Mouse (Mus musculus) spleen, adult 18-20 months (tissue): Measurements from ENCODE around the gene Ppm1l.

ENCODE experiments used
- DNase-seq, 2 experiments: peaks; one replicate each; pipeline ENCODE4 v3.0.0; 2022; ENCODE audit warnings: mixed read lengths in 2 of 2

The Ppm1l gene

DNA sequence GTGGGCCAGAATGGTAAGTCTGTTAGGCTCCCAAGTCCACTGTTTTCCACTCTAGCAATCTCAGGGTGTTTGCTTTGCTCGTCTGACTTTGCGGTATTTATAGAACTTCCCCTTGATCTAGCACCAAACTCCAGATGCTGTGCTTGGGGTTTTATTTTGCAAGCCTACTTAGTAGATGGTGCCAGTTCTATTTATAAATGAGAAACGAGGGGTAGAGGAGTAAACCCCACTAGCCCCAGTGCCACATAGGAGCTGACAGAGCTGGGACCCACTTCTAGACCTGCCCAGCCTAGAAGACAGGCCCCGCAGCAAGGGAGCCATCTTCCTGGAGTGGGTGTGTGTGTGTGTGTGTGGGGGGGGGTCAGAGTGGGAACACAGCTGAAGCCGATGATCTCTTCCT, 130.3 kb downstream of the Ppm1l start:
- no peak for DNase-seq

DNA sequence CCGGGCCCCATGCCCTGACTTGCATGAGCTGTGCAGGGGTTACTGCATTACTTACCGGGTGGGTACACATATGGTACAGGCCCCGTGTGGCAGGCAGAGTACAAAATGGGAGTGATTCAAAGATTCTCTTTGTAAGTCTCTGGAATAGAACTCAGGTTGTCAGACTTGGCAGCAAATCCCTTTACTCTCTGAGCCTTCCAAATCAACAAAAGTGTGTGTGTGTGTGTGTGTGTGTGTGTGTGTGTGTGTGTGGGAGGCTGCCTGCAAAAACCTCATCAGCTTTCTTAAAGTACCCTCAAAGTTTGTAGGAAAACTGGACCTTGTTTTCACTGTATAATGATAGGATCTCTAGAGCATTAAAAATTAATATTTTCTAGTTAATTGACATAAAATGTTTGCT, 132.4 kb downstream of the Ppm1l start:
- DNase-seq: no peak

DNA sequence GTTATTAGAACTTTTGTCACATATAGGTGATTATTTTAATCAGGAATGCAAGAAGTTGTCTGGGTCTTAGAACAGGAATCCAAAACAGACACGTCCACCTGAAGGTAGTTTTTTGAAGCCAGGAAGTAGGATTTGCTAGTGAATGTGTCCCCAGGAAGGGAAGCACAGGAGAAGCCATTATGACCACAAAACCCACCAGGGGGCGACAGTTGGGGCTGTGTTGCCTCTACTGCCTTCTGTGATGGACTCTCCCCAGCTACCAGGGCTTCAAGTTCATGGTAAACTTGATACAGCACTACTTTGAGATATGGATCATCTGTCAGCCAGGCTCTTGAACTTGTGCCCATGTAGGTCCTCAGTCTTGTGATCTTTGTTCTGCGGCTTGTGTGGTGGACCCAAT, 137.7 kb downstream of the Ppm1l start:
- peak in 1 of 2 experiments; percentile 6 for DNase-seq

DNA sequence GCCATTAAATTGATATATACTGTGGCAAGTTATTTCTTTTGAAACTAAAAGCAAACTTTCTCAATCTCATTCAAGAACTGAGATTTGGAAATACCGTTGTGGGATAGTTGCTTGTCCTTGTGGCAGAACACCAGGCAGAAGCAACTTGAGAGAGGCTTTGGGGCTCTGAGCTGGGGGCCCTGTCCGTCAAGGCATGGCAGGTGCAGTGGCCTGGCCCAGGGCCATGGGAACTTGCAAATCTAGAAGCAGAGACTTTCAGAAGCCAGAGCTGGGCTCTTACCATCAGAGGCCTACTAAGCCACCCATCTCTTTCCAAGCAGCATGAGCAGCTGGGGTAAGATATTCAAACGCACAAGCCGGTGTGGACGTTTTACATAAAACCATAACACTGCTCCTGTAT, 139.4 kb downstream of the Ppm1l start:
- DNase-seq: no peak

DNA sequence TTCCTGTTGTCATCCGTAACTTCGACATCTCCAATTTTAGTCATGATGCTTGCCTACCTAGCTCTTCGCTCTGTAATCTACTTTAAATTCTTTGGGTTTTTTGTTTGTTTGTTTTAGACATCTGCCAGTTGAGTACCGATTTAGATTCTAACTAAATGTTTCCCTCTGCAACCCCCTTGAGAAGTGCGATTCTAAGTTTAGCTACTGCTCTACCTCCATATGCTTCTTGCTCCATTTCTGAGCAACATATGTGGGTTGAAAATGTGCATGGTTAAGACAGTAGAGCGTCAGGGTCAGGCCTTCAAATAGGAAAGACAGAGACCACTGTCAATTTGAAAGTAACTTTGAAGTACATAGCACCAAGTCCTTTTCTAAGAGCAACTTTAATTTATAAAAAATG, 142.1 kb downstream of the Ppm1l start:
- DNase-seq: no peak

DNA sequence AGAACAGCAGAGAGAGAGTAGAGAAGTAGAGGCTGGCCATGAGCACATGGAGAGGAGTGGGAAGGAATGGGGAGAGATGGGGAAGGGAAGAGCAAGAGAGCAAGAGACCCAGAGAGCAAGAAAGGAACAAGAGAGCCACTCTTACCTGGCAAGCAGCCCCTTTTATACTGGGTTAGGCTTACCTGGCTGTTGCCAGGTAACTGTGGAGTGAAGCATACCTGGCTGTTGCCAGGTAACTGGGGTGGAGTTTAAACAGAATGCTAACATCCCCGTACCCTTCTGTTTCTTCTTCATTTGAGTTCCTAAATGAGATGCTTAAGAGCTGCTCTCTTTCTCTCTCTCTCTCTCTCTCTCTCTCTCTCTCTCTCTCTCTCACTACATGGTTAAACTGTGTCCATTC, 145.3 kb downstream of the Ppm1l start:
- no peak for DNase-seq

DNA sequence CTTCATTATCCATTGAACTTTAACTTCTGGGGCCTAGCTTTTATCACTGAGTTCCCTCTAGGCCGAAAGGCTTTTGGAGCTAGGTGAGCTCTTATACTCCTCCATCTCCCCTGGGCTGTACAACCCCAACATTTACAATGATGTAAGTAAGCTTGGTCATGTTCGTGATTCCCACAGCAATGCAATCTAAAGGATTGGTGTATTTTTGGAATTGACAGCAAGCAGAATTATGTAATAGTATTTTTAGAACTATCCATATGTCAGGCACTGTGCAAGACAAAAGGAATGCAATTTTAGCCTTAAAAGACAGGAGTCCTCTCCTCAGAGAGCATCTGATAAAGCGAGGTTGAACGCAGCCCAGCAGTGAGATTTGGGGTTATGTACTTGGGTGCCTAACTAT, 149.1 kb downstream of the Ppm1l start:
- no peak for DNase-seq

DNA sequence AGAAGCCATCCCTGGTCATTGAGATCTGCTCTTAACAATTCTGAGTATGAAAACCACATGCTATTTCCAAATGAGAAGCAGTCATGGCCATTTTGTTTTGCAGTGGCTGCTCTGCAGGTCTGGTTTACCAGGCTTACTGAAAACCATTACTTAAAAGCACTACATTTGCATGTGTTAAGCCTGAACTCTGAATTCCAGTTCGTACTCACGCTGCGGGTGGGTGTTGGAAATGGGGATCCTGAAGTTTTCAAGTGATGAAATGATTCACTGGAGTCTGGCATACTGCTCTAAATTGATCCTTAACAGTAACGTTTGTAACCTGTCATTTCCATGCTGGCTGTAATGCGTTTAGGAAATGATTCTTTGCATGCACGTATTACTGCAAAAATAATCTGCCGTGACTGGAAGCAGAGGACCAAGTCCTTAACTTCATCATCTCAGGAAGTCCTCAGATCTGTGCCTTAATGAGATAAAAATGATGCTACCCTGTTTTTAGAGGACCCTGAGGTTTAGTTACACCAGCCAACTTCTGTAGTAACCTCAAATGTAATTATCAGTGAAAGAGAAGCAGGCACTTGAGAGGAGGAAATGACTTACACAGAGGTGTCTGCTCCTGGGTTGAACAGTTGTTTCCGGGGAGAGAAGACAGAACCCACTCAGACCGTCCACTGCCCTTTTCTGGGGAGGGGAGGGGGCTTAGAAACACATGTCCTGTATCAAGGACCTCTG, 151.8 kb downstream of the Ppm1l start:
- DNase-seq: no peak

DNA sequence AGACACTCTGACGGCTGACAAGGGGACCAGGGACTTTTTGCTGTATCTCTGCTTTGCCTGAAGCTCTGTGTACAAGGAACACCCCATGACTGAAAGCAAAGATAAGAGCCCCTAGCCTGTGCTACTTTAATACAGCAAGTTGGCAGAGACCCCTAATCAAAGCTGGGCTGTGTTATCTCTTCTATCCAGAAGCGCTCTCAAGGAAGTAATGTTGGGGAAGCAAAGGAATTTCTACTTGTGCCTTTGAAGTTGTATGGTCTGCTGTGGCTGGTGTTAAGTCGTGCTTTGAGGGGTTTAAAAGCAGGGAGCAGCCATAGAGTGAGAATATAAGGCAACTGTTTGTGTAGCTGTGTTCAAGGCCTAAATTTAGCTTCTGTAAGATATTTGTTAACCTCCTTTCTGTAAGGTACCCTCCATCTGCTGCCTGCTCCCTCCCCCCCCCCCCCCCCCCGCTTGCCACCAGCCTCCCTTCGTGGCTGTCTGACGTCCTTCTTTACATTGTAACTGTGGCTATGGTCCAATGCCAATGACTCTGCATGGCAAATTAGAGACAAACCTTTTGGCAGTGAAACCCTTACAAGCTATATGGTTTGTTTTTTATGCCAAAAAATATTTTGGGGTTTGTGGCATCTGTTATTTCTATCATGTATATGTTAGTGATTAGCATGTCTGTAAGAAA, 152.9 kb downstream of the Ppm1l start:
- no peak for DNase-seq

DNA sequence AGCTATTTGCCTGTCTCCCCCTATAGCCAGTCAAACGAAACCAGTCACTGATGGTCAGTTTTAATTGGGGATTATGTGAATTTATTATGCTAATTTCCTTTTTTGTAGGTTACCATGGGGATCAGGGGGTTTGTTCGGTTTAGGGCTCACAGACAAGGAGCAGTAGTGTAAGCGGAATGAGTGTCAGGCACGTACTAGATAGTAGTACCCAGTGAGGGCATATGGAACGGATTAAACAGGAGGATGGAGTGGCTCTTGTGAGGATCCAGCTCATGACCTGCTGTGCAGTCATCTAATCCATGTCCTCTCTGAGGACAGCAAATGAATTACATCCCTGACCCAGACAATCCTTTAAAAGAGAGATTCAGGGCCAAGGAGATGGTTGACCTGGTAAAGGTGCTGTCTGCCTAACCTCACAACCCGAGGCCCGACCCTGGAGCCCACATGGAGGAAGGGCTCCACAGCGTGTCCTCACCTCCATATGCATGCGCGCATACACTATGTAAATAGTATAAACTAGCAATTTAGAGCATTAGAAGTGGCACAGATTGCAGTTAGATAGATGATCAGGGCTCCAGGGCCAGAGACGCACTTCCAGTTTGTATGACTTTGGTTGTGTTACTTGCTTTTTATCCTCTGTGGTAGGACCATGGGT, 153.6 kb downstream of the Ppm1l start:
- no peak for DNase-seq

DNA sequence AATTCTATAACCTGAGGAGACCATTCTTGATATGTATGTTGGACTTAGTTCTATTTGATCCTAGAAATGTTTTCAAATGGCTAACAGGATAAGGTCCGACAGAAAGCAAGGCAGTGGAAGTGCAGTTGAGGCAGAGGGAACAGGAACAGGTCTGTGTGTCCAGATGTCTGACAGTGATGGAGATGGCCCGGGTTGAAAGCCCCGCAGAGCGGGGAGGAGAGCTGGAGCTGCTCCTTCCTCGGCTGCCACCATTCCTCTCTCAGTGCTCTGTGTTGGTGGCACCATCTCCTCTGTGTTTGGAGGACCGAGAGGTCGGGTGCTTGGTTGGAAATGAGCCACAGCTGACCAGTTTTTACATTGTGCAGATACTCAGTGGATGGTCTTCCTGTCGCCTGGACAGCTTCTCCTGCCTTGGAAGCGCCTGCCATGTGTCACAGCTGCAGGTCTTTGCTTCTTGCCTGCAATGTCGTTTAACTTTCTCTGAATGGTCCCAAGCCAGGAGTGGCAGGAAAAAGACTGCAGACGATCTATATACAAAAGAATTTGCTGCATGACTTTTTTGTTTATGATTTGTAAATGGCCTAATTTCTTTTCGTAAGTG, 159.3 kb downstream of the Ppm1l start:
- no peak for DNase-seq

DNA sequence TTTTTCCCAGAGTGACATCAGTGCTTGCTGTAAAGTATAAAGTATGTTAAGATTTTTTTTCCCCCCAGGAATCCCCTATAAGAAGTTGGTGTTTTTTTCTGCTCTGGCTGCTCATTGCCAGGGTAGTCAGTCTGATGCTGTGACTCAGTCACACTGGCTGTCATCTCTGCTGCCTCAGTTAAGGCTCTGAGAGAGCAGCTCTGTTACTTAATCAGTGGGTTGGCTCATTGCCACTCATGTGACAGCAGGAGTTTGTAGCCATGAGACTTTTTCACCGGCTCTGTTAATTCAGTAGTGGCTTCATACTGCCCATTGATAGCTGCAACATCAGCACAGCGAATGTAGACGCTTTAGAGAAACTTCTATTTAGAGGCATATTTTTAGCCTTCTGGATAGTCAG, 163.3 kb downstream of the Ppm1l start:
- DNase-seq: no peak

DNA sequence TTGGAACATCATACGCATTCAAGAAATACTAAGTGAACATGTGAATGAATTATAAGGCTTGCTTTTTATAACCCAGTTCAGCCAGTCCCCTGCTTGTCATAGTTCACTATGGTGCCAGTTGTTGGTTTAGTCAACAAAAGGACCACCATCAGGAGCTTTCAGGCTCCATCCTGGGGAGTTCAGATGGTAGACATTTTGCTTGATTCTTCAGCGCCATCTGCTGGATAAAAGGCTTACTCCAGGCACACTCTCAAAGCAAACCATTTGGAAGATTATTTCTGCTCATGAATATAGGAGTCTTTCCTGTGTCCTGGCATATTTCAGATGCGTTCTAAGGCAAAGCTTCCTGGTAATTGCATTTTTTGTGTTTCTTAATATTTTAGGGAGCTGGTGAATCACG, 165.2 kb downstream of the Ppm1l start:
- DNase-seq: peak in 1 of 2 experiments; percentile 51

DNA sequence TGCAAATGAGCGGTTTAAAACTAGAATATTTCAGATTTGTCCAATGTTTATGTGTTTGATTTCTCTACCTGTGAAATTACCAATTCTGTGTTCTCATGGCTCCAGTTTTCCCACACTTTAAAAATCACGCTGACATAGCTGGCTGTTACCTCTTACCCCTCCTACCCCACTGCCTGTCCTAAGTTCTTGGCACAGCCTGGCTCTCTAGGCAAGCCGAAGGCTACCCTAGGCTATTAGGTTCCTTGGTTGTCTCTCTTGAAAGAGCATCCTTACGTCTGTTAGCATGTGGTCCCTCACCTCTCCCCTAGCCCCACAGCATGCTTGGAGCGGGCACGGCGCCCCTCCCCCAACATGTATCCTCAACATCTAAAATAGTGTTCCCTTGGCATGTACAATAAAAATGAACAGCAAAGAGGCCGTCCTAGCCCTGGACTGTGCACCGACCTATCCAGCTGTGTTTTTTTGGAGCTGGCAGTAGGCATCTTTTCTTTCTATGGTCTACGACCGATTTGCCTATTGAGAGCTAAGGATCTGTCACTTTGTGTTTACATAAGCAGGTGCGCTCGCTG, 167.4 kb downstream of the Ppm1l start:
- no peak for DNase-seq

DNA sequence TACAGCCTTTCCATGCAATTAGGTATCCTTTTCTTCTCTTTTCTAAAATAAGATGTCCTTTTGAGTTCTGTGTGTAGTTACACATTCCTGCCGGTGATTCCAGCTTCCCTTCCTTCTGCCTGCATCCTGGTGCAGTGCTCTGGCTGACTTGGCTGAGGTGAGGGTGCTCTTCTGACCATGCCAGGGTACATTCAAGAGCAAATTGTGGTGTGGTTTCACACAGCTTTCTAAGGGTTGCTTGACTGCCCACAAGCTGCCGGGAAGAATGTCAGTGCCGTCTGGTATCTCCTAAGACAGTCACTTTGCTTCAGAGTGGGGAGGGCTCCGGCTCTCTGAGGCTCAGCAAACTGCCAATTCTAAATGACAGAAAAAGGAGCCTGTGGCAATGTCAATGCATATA, 167.9 kb downstream of the Ppm1l start:
- DNase-seq: no peak

DNA sequence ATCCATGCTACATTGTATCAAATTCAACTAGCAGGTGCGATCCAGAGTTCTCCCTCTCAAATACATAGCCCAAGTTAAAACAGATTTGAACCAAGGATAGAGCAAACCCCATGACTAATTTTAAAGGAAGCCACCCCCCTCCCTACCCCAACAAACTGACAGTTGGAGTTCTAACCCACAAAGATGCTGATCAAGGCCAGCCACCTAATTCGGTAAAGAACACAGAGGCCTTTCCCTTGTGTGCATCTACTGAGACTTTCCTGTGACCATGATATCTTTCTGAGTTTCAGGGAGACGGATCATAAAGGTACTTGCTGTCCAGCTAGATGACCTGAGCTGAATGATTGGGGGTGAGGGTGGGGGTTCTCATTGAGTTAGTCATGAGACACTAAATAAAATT, 168.7 kb downstream of the Ppm1l start:
- no peak for DNase-seq

DNA sequence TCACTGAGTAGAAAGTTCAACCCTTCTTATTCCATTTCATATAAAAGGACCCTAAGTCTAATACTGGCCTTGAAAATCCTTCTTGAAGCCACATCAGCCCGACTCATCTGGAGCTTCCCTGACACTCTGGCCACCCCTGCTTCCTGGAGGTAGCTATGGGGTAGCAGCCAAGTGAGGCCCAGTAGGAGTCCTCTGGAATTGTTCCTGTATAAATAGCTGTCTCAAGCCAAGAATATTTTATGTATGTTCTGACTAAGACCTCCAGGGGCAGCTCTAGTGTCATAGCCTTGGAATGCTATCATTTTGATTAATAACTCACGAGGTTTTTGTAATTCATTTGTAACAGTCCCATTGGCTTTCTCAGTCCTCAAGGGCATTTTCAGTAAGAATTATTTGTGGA, 169.1 kb downstream of the Ppm1l start:
- DNase-seq: no peak

DNA sequence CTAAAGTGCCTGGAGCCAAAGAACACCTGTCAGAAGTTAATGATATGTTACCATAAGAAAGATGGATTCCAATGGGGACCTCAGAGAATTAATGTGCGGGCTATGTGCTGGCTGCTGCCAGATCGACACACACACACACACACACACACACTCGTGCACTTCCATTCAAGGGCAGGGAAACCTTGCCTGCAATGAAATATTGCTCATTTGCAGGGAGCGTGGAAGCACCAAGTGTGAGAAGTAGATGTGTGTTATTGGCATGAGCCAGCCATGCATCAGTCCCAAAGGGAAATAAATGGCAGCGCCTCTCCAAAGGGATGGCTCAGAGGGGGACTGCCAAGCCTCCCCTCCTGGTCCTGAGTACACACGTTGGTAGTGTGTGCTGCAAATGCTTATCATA, 170.8 kb downstream of the Ppm1l start:
- no peak for DNase-seq

DNA sequence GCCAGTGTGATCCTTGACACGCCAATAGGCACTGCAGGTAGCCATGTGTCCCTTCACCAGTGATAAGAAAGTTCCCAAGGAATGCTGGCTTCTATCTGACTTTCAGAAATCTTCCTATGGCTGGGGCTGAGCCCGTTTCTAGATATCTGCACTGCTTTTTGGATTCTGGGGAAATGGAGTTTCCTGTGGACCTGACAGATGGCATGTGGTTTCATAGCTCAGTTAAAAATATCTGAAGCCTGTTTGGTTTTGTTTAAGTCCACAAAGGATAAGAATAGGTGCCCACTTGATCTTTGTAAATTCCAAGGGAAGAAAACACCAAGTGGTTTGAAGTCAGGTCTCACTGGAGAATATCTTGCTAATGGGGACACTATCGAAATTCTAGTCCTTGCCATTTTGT, 173.0 kb downstream of the Ppm1l start:
- DNase-seq: no peak

DNA sequence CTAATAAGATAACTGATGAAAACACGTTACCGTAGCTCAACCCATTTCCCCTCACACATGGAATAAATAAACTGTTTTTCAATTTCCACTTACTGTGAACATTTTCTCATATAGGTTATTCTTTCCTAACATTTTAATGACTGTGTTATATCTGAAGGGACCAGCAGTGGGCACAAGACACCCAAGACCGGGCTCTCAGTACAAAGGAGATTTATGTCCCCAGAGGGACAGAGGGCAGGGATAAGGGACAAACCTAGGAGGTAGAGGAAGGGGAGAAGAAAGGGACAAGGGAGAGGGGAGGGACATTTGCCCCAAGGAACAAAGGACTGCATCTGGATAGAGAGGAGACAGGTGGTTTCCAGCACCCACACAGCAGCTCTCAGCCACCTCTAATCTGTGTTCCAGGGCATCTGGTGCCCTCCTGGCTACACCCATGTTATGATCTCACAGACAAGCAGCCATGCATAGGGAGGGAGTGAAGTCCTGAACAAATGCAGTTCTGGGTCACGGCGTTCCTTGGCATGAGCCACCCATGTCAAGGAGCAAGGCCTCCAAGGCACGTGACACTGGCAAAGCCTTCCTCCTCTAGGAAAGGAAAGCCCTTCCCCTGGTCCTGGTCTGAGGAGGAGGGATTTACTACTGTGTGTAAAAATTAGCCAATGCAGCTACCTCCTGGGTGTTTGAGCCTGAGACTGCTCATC, 174.5 kb downstream of the Ppm1l start:
- DNase-seq: no peak

DNA sequence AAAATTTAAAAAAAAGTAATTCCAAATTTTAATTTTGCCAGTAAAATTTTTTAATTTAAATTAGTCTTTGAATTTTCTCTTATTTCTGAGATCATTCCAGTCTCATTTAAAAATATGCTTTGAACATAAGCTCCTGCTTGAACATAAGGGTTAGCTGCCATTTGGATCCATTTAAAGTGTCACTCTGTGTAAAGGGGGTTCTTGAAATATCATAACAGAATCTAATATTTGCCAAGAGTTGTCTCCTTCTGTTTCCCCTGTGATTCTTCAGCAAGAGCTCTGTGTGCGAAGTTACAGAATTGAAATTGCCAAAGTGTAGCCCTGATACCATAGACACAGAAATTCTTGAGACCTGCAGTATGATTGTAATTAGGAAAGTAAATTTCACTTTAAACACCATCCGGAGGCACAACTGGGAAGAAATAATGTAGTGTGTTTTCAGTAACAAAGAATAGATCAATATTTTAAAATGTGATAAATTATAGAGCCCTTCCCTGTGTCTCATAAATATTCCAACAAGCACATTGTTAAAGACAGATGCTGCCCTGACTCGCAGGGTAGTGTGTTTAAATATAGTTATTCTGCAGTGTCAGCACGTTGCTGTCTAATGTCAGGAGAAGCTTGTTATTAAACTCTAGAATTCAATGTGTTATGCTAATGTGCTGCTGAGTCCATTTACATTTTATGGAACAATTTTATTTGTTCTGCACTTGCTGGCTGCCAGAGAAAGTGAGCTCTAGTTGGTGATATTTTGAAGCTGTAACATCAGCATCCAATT, 177.8 kb downstream of the Ppm1l start:
- no peak for DNase-seq

DNA sequence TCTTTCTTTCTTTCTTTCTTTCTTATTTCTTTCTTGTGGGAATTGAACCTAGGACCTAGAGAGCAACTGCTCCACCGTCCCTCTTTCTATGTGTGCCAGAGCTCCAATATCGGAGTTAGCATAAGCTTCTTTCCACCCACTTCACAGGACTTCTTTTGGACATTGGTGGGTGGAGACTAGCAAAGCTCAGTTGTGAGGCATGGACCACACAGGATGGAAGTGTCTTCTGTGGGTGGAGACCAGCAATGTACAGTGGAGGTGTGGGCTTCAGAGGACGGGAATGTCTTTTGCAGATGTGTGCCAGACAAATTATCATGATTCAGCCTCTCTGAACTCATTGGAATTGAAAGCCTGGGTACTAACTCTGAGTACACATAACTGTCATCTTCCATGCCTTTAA, 180.5 kb downstream of the Ppm1l start:
- DNase-seq: no peak
